Mouse (Mus musculus) lung, adult 2 months (tissue): ENCODE results near the gene Phf13.

Source experiments
- CTCF ChIP-seq: fragments of 200-500 bp; IDR thresholded peaks from 2 replicates; pipeline ENCODE4 v1.5.1; 2011; ENCODE audit warnings: mild to moderate bottlenecking, low read length, control low read depth; ENCODE audit not compliant: insufficient read depth
- POLR2A ChIP-seq: fragments of 200-500 bp; IDR thresholded peaks from 2 replicates; pipeline ENCODE4 v1.6.1; 2011; ENCODE audit warnings: low read depth, mild to moderate bottlenecking, control low read depth, low read length, borderline replicate concordance; ENCODE audit errors: extremely low read depth

DNA sequence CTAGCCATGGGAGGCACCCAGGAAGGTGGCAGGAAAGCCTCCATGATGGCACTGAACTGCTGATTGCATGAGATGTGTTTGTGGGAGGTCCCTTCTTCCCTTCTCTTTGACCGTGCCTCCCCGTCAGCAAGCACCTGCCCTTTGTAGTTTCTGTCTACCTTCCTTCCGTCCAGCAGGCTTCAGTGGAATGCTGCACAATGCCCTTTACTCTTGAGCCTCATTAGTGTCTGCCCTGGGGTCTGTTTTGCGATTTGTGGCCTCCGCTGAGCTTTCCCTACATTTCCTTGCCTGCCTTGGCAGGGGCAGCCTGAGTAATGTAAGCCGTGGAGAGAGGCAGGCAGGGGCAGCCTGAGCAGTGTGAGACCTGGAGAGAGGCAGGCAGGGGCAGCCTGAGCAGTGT, 48.6 kb upstream of the Phf13 start:
- TF ChIP-seq CTCF (no peak), POLR2A (no peak)
